Mouse (Mus musculus) frontal cortex, adult 2 months (tissue): Measurements from ENCODE around the gene Rer1. TPM values are rescaled to one million over a fixed set of nuclear protein-coding genes. Genes with fewer than 3 reads are reported as not detected.
"Not testable (repeated sequence)": the region's sequence is repeated elsewhere in the genome, so short reads cannot be mapped to it uniquely, and the experiment has no call there.

Experiments
- DNase-seq, 2 experiments: peaks; one replicate each; pipeline ENCODE4 v3.0.0; 2022; ENCODE audit warnings: low spot score in 1 of 2; ENCODE audit errors: extremely low spot score in 1 of 2
- polyA plus RNA-seq: library from polyadenylated mRNA; depleted of rRNA; stranded (reverse); fragments of >200 nt; gene quantifications from 2 replicates; pipeline ENCODE4 v1.2.3, GENCODE M21; 2012

The Rer1 gene
- polyA plus RNA-seq, 1 experiment, result 84.4 TPM

GRCm38 (mm10) chr4:155078808-155079207 lies 7.4 kb downstream of the Rer1 start:
- not testable (repeated sequence) for DNase-seq

- no peak for DNase-seq
Observed at GRCm38 (mm10) chr4:155076677-155077076, 9.5 kb downstream of the Rer1 start.

- DNase-seq, result no peak
Observed at GRCm38 (mm10) chr4:155075813-155076212, 10.4 kb downstream of the Rer1 start.

GRCm38 (mm10) chr4:155075137-155075536 lies 11.0 kb downstream of the Rer1 start:
- DNase-seq, result no peak

GRCm38 (mm10) chr4:155074418-155074817 lies 11.8 kb downstream of the Rer1 start:
- no peak for DNase-seq

GRCm38 (mm10) chr4:155070921-155071320 lies 15.3 kb downstream of the Rer1 start:
- DNase-seq, result no peak

- no peak for DNase-seq
Observed at GRCm38 (mm10) chr4:155070199-155070598, 16.0 kb downstream of the Rer1 start.

- DNase-seq, result peak in 1 of 2 experiments; percentile 48
Observed at GRCm38 (mm10) chr4:155069191-155069590, 17.0 kb downstream of the Rer1 start.

- no peak for DNase-seq
Observed at GRCm38 (mm10) chr4:155068357-155068972, 17.7 kb downstream of the Rer1 start.

GRCm38 (mm10) chr4:155066834-155067522 lies 19.2 kb downstream of the Rer1 start, which contains the start of gene Pex10:
Gene Pex10, plus strand, starts transcription at chr4:155067016.
- peak; percentile 91 to 98 for DNase-seq

GRCm38 (mm10) chr4:155065970-155066833 lies 20.0 kb downstream of the Rer1 start:
- peak; percentile 87 to 99 for DNase-seq

GRCm38 (mm10) chr4:155064474-155064873 lies 21.7 kb downstream of the Rer1 start:
- no peak for DNase-seq

GRCm38 (mm10) chr4:155063895-155064294 lies 22.3 kb downstream of the Rer1 start:
- no peak for DNase-seq

GRCm38 (mm10) chr4:155058325-155058724 lies 27.9 kb downstream of the Rer1 start:
- no peak for DNase-seq

GRCm38 (mm10) chr4:155056724-155057123 lies 29.5 kb downstream of the Rer1 start, which contains the start of gene Plch2:
Gene Plch2, minus strand, starts transcription at chr4:155056784.
- DNase-seq, result no peak

GRCm38 (mm10) chr4:155050116-155050515 lies 36.1 kb downstream of the Rer1 start:
- no peak for DNase-seq

- no peak for DNase-seq
Observed at GRCm38 (mm10) chr4:155046636-155047035, 39.5 kb downstream of the Rer1 start.

- no peak for DNase-seq
Observed at GRCm38 (mm10) chr4:155043289-155043625, 42.9 kb downstream of the Rer1 start.

- DNase-seq, result peak in 1 of 2 experiments; percentile 72
Observed at GRCm38 (mm10) chr4:155042606-155043288, 43.4 kb downstream of the Rer1 start.

- no peak for DNase-seq
Observed at GRCm38 (mm10) chr4:155040696-155041095, 45.5 kb downstream of the Rer1 start.

- peak in 1 of 2 experiments; percentile 67 for DNase-seq
Observed at GRCm38 (mm10) chr4:155040197-155040596, 46.0 kb downstream of the Rer1 start.
